Mouse (Mus musculus): Measurements from ENCODE around the gene Ugt2b35.

DNA sequence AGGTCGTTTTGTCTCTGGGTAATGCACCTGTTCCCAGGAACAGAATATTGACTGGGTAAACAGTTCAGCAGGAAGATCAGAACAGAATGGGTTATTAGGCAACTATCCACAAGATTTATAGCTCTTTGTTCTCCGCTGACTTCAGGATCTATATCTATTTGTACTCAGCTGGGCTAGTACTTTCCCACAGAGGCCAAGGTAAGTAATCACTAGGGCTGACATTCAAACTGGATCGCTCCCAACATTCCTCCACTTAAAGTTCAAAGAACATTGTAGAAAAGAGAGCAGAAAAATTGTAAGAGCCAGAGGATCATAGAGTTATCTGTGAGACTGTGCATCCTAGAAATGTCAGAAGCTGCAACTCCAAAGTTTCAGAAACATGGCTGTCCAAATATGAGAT lies 14.8 kb downstream of the Ugt2b35 start:
- TF ChIP-seq POLR2A (IDR thresholded peaks at IDR 0.05; ENCODE audit: borderline replicate concordance, extremely low read depth, low read depth, low read length): no peak
- no peak for TF ChIP-seq CTCF (IDR thresholded peaks at IDR 0.05; ENCODE audit: insufficient read depth, low read length)
